Mouse (Mus musculus): ENCODE measurements around the gene Evl. TPM values are rescaled to one million over a fixed set of nuclear protein-coding genes. Genes with fewer than 3 reads are reported as not detected.

The Evl gene
- polyA plus RNA-seq, 1 experiment: 80.6 TPM

GRCm38 (mm10) chr12:108682240-108683023 is 127.9 kb downstream of the Evl start:
- no peak overlapping the region for H3K27ac ChIP-seq (ENCODE audit: insufficient read depth, low read length)
- no peaks in the 10 kb centered on the region for H3K4me1 ChIP-seq (ENCODE audit: control insufficient read depth, insufficient read depth, low read length)
- TF ChIP-seq CTCF (IDR thresholded peaks at IDR 0.05; ENCODE audit: borderline replicate concordance, insufficient read depth, low read length) (no peak), POLR2A (IDR thresholded peaks at IDR 0.05; ENCODE audit: low read depth, low read length) (no peak)
- H3K4me3 ChIP-seq (ENCODE audit: insufficient read depth, low read length): no peak overlapping the region

DNA sequence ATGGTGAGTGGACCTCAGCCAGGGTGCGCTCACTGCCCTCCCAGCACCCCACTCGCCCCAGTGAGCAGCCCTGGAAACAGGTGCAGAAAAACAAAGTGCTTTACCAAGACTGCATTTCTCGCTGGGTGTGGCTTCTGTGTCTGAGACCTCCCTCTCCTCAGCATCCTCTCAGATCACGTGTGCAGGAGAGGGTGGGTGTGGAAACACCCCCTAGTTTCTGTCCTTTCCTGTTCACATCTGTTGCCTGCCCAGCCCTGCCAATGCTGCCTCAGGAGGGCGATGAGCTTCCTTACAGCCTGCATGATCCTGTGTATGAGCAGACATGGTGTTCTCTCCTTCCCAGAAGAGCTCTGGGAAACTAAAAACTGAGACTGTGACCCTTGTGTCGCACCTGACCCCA is 131.9 kb downstream of the Evl start:
- Histone ChIP-seq H3K4me1 (ENCODE audit: control insufficient read depth, insufficient read depth, low read length) (no peaks in the 10 kb centered on the region), H3K27ac (ENCODE audit: insufficient read depth, low read length) (no peak overlapping the region), H3K4me3 (ENCODE audit: insufficient read depth, low read length) (no peak overlapping the region)
- TF ChIP-seq POLR2A (IDR thresholded peaks at IDR 0.05; ENCODE audit: low read depth, low read length) (no peak), CTCF (IDR thresholded peaks at IDR 0.05; ENCODE audit: borderline replicate concordance, insufficient read depth, low read length) (no peak)

DNA sequence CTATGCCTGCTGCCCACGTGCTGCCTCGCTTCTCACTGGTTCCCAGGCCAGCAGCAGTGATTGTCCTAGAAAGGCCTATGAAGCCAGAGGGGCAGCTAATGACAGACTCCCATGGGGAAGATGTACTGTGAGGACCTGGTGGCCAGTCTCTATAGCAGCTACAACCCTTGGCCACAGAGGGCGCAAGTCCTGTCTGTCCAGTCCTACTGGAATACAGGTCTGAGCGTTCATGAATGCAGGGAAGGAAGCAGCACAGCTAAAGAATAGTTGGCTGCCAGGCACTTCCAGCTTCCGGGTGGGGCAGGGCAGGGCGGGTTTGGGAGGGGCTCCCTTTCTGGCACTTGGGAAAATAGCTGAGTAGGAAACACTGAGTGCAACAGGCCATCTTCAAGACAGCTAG is 132.4 kb downstream of the Evl start:
- Histone ChIP-seq H3K4me1 (ENCODE audit: control insufficient read depth, insufficient read depth, low read length) (no peaks in the 10 kb centered on the region), H3K27ac (ENCODE audit: insufficient read depth, low read length) (no peak overlapping the region), H3K4me3 (ENCODE audit: insufficient read depth, low read length) (no peak overlapping the region)
- TF ChIP-seq CTCF (IDR thresholded peaks at IDR 0.05; ENCODE audit: borderline replicate concordance, insufficient read depth, low read length) (peak; percentile 29; the same call in 1 of the 2 replicates), POLR2A (IDR thresholded peaks at IDR 0.05; ENCODE audit: low read depth, low read length) (no peak)

- TF ChIP-seq POLR2A (IDR thresholded peaks at IDR 0.05; ENCODE audit: low read depth, low read length) (no peak), CTCF (IDR thresholded peaks at IDR 0.05; ENCODE audit: borderline replicate concordance, insufficient read depth, low read length) (no peak)
- no peaks in the 10 kb centered on the region for H3K4me1 ChIP-seq (ENCODE audit: control insufficient read depth, insufficient read depth, low read length)
- H3K4me3 ChIP-seq (ENCODE audit: insufficient read depth, low read length): no peak overlapping the region
- no peak overlapping the region for H3K27ac ChIP-seq (ENCODE audit: insufficient read depth, low read length)
These were observed 134.6 kb downstream of the Evl start for GRCm38 (mm10) chr12:108689167-108689566.

DNA sequence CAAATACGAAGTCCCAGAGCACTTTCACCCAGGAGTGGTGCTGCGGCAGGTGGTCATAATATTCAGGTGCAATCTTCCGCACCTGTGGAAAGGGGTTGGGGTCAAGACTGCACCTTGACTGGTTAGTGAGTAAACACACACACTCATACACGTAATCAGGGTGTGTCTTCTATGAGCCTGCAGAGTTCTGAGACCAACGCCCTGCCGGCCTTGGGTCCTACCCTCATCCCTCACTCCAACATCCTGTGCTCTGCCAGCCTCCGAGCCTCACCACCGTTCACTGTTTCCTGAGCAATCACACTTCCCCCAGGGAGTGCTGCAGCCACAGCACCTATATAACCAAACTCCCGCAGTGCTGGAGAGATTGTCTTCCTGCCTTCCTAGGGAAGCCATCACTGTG is 136.0 kb downstream of the Evl start:
- Histone ChIP-seq H3K4me1 (ENCODE audit: control insufficient read depth, insufficient read depth, low read length) (no peaks in the 10 kb centered on the region), H3K27ac (ENCODE audit: insufficient read depth, low read length) (no peak overlapping the region), H3K4me3 (ENCODE audit: insufficient read depth, low read length) (no peak overlapping the region)
- TF ChIP-seq POLR2A (IDR thresholded peaks at IDR 0.05; ENCODE audit: low read depth, low read length) (no peak), CTCF (IDR thresholded peaks at IDR 0.05; ENCODE audit: borderline replicate concordance, insufficient read depth, low read length) (no peak)

DNA sequence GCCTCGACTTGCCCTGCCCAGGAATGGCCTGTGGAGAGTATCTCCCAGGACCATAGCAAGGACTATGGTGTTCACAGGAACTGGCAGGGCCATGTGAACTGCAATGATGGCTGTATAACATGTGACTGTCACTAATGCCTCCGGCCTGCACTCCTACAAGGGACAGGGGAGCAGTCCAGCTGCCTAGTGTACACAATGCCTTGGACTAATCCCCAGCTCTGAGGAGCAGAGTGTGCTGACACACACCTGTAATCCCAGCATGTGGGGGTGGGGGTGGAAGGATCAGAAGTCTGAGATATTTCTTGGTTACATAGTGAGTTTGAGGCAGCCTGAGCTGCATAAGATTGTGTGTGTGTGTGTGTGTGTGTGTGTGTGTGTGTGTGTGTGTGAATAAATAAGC is 139.1 kb downstream of the Evl start:
- H3K27ac ChIP-seq (ENCODE audit: insufficient read depth, low read length): no peak overlapping the region
- TF ChIP-seq POLR2A (IDR thresholded peaks at IDR 0.05; ENCODE audit: low read depth, low read length) (no peak), CTCF (IDR thresholded peaks at IDR 0.05; ENCODE audit: borderline replicate concordance, insufficient read depth, low read length) (no peak)
- no peak overlapping the region for H3K4me3 ChIP-seq (ENCODE audit: insufficient read depth, low read length)
- no peaks in the 10 kb centered on the region for H3K4me1 ChIP-seq (ENCODE audit: control insufficient read depth, insufficient read depth, low read length)

GRCm38 (mm10) chr12:108694223-108694622 is 139.7 kb downstream of the Evl start:
- H3K4me1 ChIP-seq (ENCODE audit: control insufficient read depth, insufficient read depth, low read length): no peaks in the 10 kb centered on the region
- no peak overlapping the region for H3K27ac ChIP-seq (ENCODE audit: insufficient read depth, low read length)
- no peak overlapping the region for H3K4me3 ChIP-seq (ENCODE audit: insufficient read depth, low read length)
- TF ChIP-seq POLR2A (IDR thresholded peaks at IDR 0.05; ENCODE audit: low read depth, low read length) (no peak), CTCF (IDR thresholded peaks at IDR 0.05; ENCODE audit: borderline replicate concordance, insufficient read depth, low read length) (no peak)

- Histone ChIP-seq H3K4me1 (ENCODE audit: control insufficient read depth, insufficient read depth, low read length) (no peaks in the 10 kb centered on the region), H3K4me3 (ENCODE audit: insufficient read depth, low read length) (no peak overlapping the region), H3K27ac (ENCODE audit: insufficient read depth, low read length) (no peak overlapping the region)
- TF ChIP-seq POLR2A (IDR thresholded peaks at IDR 0.05; ENCODE audit: low read depth, low read length): no peak
- TF ChIP-seq CTCF (IDR thresholded peaks at IDR 0.05; ENCODE audit: borderline replicate concordance, insufficient read depth, low read length): no peak
These were observed 144.4 kb downstream of the Evl start for GRCm38 (mm10) chr12:108698697-108699471.

DNA sequence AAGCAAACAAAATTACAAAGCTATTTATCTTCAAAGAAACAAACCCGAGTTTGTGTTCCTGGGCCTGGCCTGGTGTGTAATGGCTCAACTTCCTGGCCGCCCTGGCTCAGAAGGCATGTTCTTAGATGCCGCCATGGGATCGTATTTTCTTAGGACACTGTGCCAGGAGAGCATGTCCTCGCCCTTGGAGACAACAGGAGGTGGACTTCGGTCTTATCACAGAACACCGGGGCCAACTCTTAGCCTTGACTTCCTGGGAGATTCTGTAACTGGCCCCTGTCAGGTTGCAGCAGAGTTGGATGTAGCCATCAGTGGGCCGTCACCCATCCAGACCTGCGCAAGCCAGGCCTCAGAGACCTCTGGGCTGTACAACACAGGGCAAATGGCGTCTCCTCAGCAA is 145.1 kb downstream of the Evl start:
- Histone ChIP-seq H3K27ac (ENCODE audit: insufficient read depth, low read length) (no peak overlapping the region), H3K4me3 (ENCODE audit: insufficient read depth, low read length) (no peak overlapping the region), H3K4me1 (ENCODE audit: control insufficient read depth, insufficient read depth, low read length) (no peaks in the 10 kb centered on the region)
- TF ChIP-seq CTCF (IDR thresholded peaks at IDR 0.05; ENCODE audit: borderline replicate concordance, insufficient read depth, low read length) (no peak), POLR2A (IDR thresholded peaks at IDR 0.05; ENCODE audit: low read depth, low read length) (no peak)

GRCm38 (mm10) chr12:108700037-108700436 is 145.5 kb downstream of the Evl start:
- Histone ChIP-seq H3K4me1 (ENCODE audit: control insufficient read depth, insufficient read depth, low read length) (no peaks in the 10 kb centered on the region), H3K27ac (ENCODE audit: insufficient read depth, low read length) (no peak overlapping the region), H3K4me3 (ENCODE audit: insufficient read depth, low read length) (no peak overlapping the region)
- TF ChIP-seq CTCF (IDR thresholded peaks at IDR 0.05; ENCODE audit: borderline replicate concordance, insufficient read depth, low read length) (no peak), POLR2A (IDR thresholded peaks at IDR 0.05; ENCODE audit: low read depth, low read length) (no peak)
